Mouse (Mus musculus): Measurements from ENCODE around the gene Frmd4b. TPM values are rescaled to one million over a fixed set of nuclear protein-coding genes. Genes with fewer than 3 reads are reported as not detected.

Gene Frmd4b
- polyA plus RNA-seq, 2 experiments from 2014 or later: 12.0 to 12.1 TPM

- ATAC-seq: no peak
Observed at GRCm38 (mm10) chr6:97309161-97309560, 308.2 kb downstream of the Frmd4b start.

- ATAC-seq: no peak
Observed at GRCm38 (mm10) chr6:97308562-97308961, 308.8 kb downstream of the Frmd4b start.

GRCm38 (mm10) chr6:97307231-97307630, 310.1 kb downstream of the Frmd4b start:
- ATAC-seq: no peak

GRCm38 (mm10) chr6:97306351-97306750, 311.0 kb downstream of the Frmd4b start:
- no peak for ATAC-seq

GRCm38 (mm10) chr6:97305491-97305890, 311.9 kb downstream of the Frmd4b start:
- ATAC-seq: no peak

- no peak for ATAC-seq
Observed at GRCm38 (mm10) chr6:97305010-97305409, 312.3 kb downstream of the Frmd4b start.

GRCm38 (mm10) chr6:97303277-97304109, 313.8 kb downstream of the Frmd4b start:
- ATAC-seq: no peak

- no peak for ATAC-seq
Observed at GRCm38 (mm10) chr6:97302303-97302702, 315.0 kb downstream of the Frmd4b start.

- no peak for ATAC-seq
Observed at GRCm38 (mm10) chr6:97300659-97301058, 316.7 kb downstream of the Frmd4b start.

GRCm38 (mm10) chr6:97300180-97300579, 317.2 kb downstream of the Frmd4b start:
- ATAC-seq: no peak

GRCm38 (mm10) chr6:97297151-97297550, 320.2 kb downstream of the Frmd4b start:
- no peak for ATAC-seq

- no peak for ATAC-seq
Observed at GRCm38 (mm10) chr6:97295866-97296527, 321.3 kb downstream of the Frmd4b start.

- no peak for ATAC-seq
Observed at GRCm38 (mm10) chr6:97295416-97295815, 321.9 kb downstream of the Frmd4b start.

- peak; percentile 91 for ATAC-seq
Observed at GRCm38 (mm10) chr6:97293667-97294569, 323.4 kb downstream of the Frmd4b start.

GRCm38 (mm10) chr6:97292894-97293293, 324.4 kb downstream of the Frmd4b start:
- no peak for ATAC-seq

GRCm38 (mm10) chr6:97292096-97292495, 325.2 kb downstream of the Frmd4b start:
- no peak for ATAC-seq

GRCm38 (mm10) chr6:97291159-97291908, 326.0 kb downstream of the Frmd4b start:
- no peak for ATAC-seq

GRCm38 (mm10) chr6:97290687-97291086, 326.7 kb downstream of the Frmd4b start:
- ATAC-seq: no peak

- no peak for ATAC-seq
Observed at GRCm38 (mm10) chr6:97289838-97290237, 327.5 kb downstream of the Frmd4b start.

GRCm38 (mm10) chr6:97289316-97289820, 328.0 kb downstream of the Frmd4b start:
- ATAC-seq: no peak

- ATAC-seq: no peak
Observed at GRCm38 (mm10) chr6:97288047-97288855, 329.1 kb downstream of the Frmd4b start.

Measured in CD4-positive, CD25-positive, alpha-beta regulatory T cell, adult 4 months (primary cell).